Comparison of ENCODE assay signal across 8 mouse cellular contexts in genomic region chr13:116443165-116443955, GRCm38 (mm10).
DNase-seq lines count a peak whose midpoint lies in the region; ATAC-seq lines count a peak whose summit lies in the region.

No protein-coding gene starts in this region.

- DNase-seq in kidney, postnatal 25 days: no peak
- peak; percentile 2 for DNase-seq in adipocyte (ENCODE audit: low spot score)
- DNase-seq in left cerebral cortex, postnatal 36 days (ENCODE audit: low spot score in 2 of 2): no peak
- DNase-seq in cerebellum, postnatal 36 days: no peak

- no peaks in the 10 kb centered on the region for H3K9me3 ChIP-seq in kidney, embryonic 16.5 days (ENCODE audit: low read length)
- H3K9me3 ChIP-seq in forebrain, embryonic 16.5 days (ENCODE audit: control insufficient read depth, low read length): no peaks in the 10 kb centered on the region
- no peaks in the 10 kb centered on the region for H3K9me3 ChIP-seq in lung, embryonic 16.5 days (ENCODE audit: control insufficient read depth, low read length)

- peak; percentile 73 for ATAC-seq in kidney, embryonic 16.5 days (ENCODE audit: low FRiP score, low TSS enrichment)
- peak; percentile 40; the same call in 1 of the 2 replicates for ATAC-seq in forebrain, embryonic 16.5 days
- ATAC-seq in lung, embryonic 16.5 days (ENCODE audit: low read depth): peak; percentile 95
- ATAC-seq in megakaryocyte-erythroid progenitor cell, adult 5-6 weeks (replicated peaks; ENCODE audit: low FRiP score, low TSS enrichment, poor library complexity, severe bottlenecking): no peak

- no peak overlapping the region for H3K4me2 ChIP-seq in kidney, embryonic 16.5 days (replicated peaks; ENCODE audit: low read depth, low read length)
- H3K4me2 ChIP-seq in forebrain, embryonic 16.5 days (ENCODE audit: low read length): peak overlapping the region; percentile 28
- H3K4me2 ChIP-seq in lung, embryonic 16.5 days (ENCODE audit: low read depth, low read length): peak overlapping the region; percentile 43

- no peaks in the 10 kb centered on the region for H3K36me3 ChIP-seq in kidney, embryonic 16.5 days (ENCODE audit: insufficient read depth, low read length)
- no peaks in the 10 kb centered on the region for H3K36me3 ChIP-seq in forebrain, embryonic 16.5 days (ENCODE audit: control insufficient read depth, insufficient read depth)
- no peaks in the 10 kb centered on the region for H3K36me3 ChIP-seq in lung, embryonic 16.5 days (ENCODE audit: control insufficient read depth, insufficient read depth, low read length)

- intact Hi-C loops in left cerebral cortex, postnatal 36 days (cut with DNase I): no loop called here

- no peak overlapping the region for H3K9ac ChIP-seq in kidney, embryonic 16.5 days (replicated peaks; ENCODE audit: low read length)
- H3K9ac ChIP-seq in forebrain, embryonic 16.5 days (replicated peaks; ENCODE audit: low read depth, low read length): no peak overlapping the region
- H3K9ac ChIP-seq in lung, embryonic 16.5 days (ENCODE audit: low read length): no peak overlapping the region

- H3K27ac ChIP-seq in kidney, embryonic 16.5 days (ENCODE audit: low read length): no peak overlapping the region
- H3K27ac ChIP-seq in forebrain, embryonic 16.5 days (ENCODE audit: low read length): no peak overlapping the region
- H3K27ac ChIP-seq in lung, embryonic 16.5 days (ENCODE audit: low read length): peak overlapping the region; percentile 63

- 47% methylated on average over 15 of the region's 15 CpGs for WGBS in kidney, embryonic 16.5 days
- WGBS in forebrain, embryonic 16.5 days: 15% methylated on average over 15 of the region's 15 CpGs
- WGBS in lung, embryonic 16.5 days: 21% methylated on average over 15 of the region's 15 CpGs

- H3K4me1 ChIP-seq in kidney, embryonic 16.5 days (ENCODE audit: insufficient read depth, low read length): no peaks in the 10 kb centered on the region
- H3K4me1 ChIP-seq in forebrain, embryonic 16.5 days (replicated peaks; ENCODE audit: control insufficient read depth, insufficient read depth, low read length): peaks cover 8% of the 10 kb centered on the region; the same call in 1 of the 2 replicates
- 0 out of 2 replicates have a peak, but pooled peaks cover 5% of the 10 kb centered on the region for H3K4me1 ChIP-seq in lung, embryonic 16.5 days (replicated peaks; ENCODE audit: control insufficient read depth, insufficient read depth, low read length)

- H3K27me3 ChIP-seq in kidney, embryonic 16.5 days (ENCODE audit: insufficient read depth, low read length): no peaks in the 10 kb centered on the region
- no peaks in the 10 kb centered on the region for H3K27me3 ChIP-seq in forebrain, embryonic 16.5 days (replicated peaks; ENCODE audit: control insufficient read depth, insufficient read depth, low read length)
- H3K27me3 ChIP-seq in lung, embryonic 16.5 days (ENCODE audit: control insufficient read depth, insufficient read depth, low read depth, low read length): no peaks in the 10 kb centered on the region

- H3K4me3 ChIP-seq in kidney, embryonic 16.5 days (ENCODE audit: low read length): no peak overlapping the region
- 0 out of 2 replicates have a peak overlapping the region, but pooled peaks have one; percentile 1 for H3K4me3 ChIP-seq in forebrain, embryonic 16.5 days (replicated peaks; ENCODE audit: low read length)
- H3K4me3 ChIP-seq in lung, embryonic 16.5 days (ENCODE audit: low read length): no peak overlapping the region
